Mouse (Mus musculus) forebrain, embryonic 11.5 days (tissue): ENCODE data around the gene Gm2174. TPM values are rescaled to one million over a fixed set of nuclear protein-coding genes. Genes with fewer than 3 reads are reported as not detected.

Experiments used
- ATAC-seq: fragments of 200-750 bp; cut with Nextera tagmentation; replicated peaks from 2 replicates; pipeline ENCODE4 v1.8.0; 2017; ENCODE audit warnings: moderate TSS enrichment; ENCODE audit not compliant: low FRiP score
- DNase-seq: peaks from one replicate; pipeline ENCODE4 v3.0.0-alpha.2; 2017; ENCODE audit warnings: low spot score
- H3K27ac ChIP-seq: fragments of 300-500 bp; sonication (generic); 2 replicates; pipeline ENCODE4 v1.5.1; 2014; ENCODE audit warnings: low read depth, low read length
- H3K27me3 ChIP-seq: fragments of 300-500 bp; sonication (generic); 2 replicates; pipeline ENCODE4 v1.6.1; 2014; ENCODE audit warnings: mild to moderate bottlenecking, low read length, mixed read lengths; ENCODE audit not compliant: control insufficient read depth, insufficient read depth
- H3K36me3 ChIP-seq: fragments of 300-500 bp; sonication (generic); 2 replicates; pipeline ENCODE4 v1.6.1; 2014; ENCODE audit warnings: mild to moderate bottlenecking, low read length, moderate library complexity, mixed read lengths; ENCODE audit not compliant: control insufficient read depth, insufficient read depth
- H3K4me1 ChIP-seq: fragments of 300-500 bp; sonication (generic); replicated peaks from 2 replicates; pipeline ENCODE4 v1.6.1; 2014; ENCODE audit warnings: low read length, mixed read lengths; ENCODE audit not compliant: control insufficient read depth, insufficient read depth
- H3K4me2 ChIP-seq: fragments of 300-500 bp; sonication (generic); 2 replicates; pipeline ENCODE4 v1.6.1; 2014; ENCODE audit warnings: low read depth, mild to moderate bottlenecking, low read length, moderate library complexity, mixed read lengths; ENCODE audit not compliant: severe bottlenecking
- H3K4me3 ChIP-seq: fragments of 300-500 bp; sonication (generic); 2 replicates; pipeline ENCODE4 v1.5.1; 2014; ENCODE audit warnings: low read depth, low read length
- H3K9ac ChIP-seq: fragments of 300-500 bp; sonication (generic); 2 replicates; pipeline ENCODE4 v1.6.1; 2014; ENCODE audit warnings: low read length
- H3K9me3 ChIP-seq: fragments of 300-500 bp; sonication (generic); 2 replicates; pipeline ENCODE4 v1.6.1; 2016; ENCODE audit warnings: low read length, mixed read lengths; ENCODE audit not compliant: control insufficient read depth
- WGBS: fragments of 180-500 bp; shearing (Covaris S2); extraction: QIAGEN DNeasy Blood & Tissue Kit; methylation state at CpG from one replicate; pipeline ENCODE4 v1.1.7; 2014; 5-methylcytosine and 5-hydroxymethylcytosine counted together
- polyA plus RNA-seq: library from polyadenylated mRNA; unstranded; fragments of >200 nt; fragmentation: Nextera tagmentation; extraction: Ambion mirVana; gene quantifications from 2 replicates; pipeline ENCODE4 v1.2.1, GENCODE M21; 2014

Gene Gm2174
- polyA plus RNA-seq, 1 experiment from 2014 or later, result 1.1 TPM

GRCm38 (mm10) chrX:56446487-56447428 is 1.0 kb upstream of the Gm2174 start:
- no peak overlapping the region for H3K27ac ChIP-seq
- H3K9ac ChIP-seq, result no peak overlapping the region
- ATAC-seq (no peak), DNase-seq (no peak)
- H3K36me3 ChIP-seq, result no peaks in the 10 kb centered on the region
- 79% methylated on average over 11 of the region's 11 CpGs for WGBS
- H3K9me3 ChIP-seq, result no peaks in the 10 kb centered on the region
- no peaks in the 10 kb centered on the region for H3K27me3 ChIP-seq
- H3K4me2 ChIP-seq, result no peak overlapping the region
- H3K4me1 ChIP-seq, result no peaks in the 10 kb centered on the region
- no peak overlapping the region for H3K4me3 ChIP-seq

GRCm38 (mm10) chrX:56454671-56455371 is 7.1 kb downstream of the Gm2174 start, which contains the start of gene Ints6l:
Gene Ints6l, plus strand, starts transcription at chrX:56454857.
- Histone ChIP-seq H3K36me3 (no peaks in the 10 kb centered on the region), H3K9ac (peak within 1 kb of the TSS; percentile 81), H3K27me3 (no peaks in the 10 kb centered on the region), H3K27ac (peak within 1 kb of the TSS; percentile 90), H3K4me2 (peak within 1 kb of the TSS; percentile 56), H3K4me3 (peak within 1 kb of the TSS; percentile 54), H3K4me1 (no peaks in the 10 kb centered on the region), H3K9me3 (no peaks in the 10 kb centered on the region)
- peak; percentile 89 for ATAC-seq
- peak; percentile 81 for DNase-seq
- WGBS, result 24% methylated on average over 20 of the region's 22 CpGs

- H3K9ac ChIP-seq, result peak overlapping the region; percentile 81
- DNase-seq, result peak; percentile 91
- no peaks in the 10 kb centered on the region for H3K9me3 ChIP-seq
- H3K4me1 ChIP-seq, result no peaks in the 10 kb centered on the region
- H3K36me3 ChIP-seq, result no peaks in the 10 kb centered on the region
- peak overlapping the region; percentile 90 for H3K27ac ChIP-seq
- peak overlapping the region; percentile 54 for H3K4me3 ChIP-seq
- WGBS, result 18% methylated on average over 44 of the region's 65 CpGs
- peak overlapping the region; percentile 56 for H3K4me2 ChIP-seq
- ATAC-seq, result peak; percentile 96
- H3K27me3 ChIP-seq, result no peaks in the 10 kb centered on the region
Observed at GRCm38 (mm10) chrX:56455372-56456246, 7.8 kb downstream of the Gm2174 start.

GRCm38 (mm10) chrX:56456379-56456778 is 8.6 kb downstream of the Gm2174 start:
- Histone ChIP-seq H3K4me3 (peak overlapping the region; percentile 54), H3K9ac (peak overlapping the region; percentile 24; the same call in 1 of the 2 replicates), H3K4me1 (no peaks in the 10 kb centered on the region), H3K36me3 (no peaks in the 10 kb centered on the region), H3K9me3 (no peaks in the 10 kb centered on the region), H3K27ac (peak overlapping the region; percentile 90), H3K27me3 (no peaks in the 10 kb centered on the region), H3K4me2 (peak overlapping the region; percentile 48)
- ATAC-seq, result peak; percentile 11; the same call in 1 of the 2 replicates
- no peak for DNase-seq
- whole genome bisulfite sequencing, result 17% methylated on average over 8 of the region's 8 CpGs

GRCm38 (mm10) chrX:56462020-56462933 is 14.5 kb downstream of the Gm2174 start:
- no peak overlapping the region for H3K4me3 ChIP-seq
- ATAC-seq (no peak), DNase-seq (no peak)
- no peak overlapping the region for H3K27ac ChIP-seq
- no peaks in the 10 kb centered on the region for H3K36me3 ChIP-seq
- no peak overlapping the region for H3K4me2 ChIP-seq
- no peak overlapping the region for H3K9ac ChIP-seq
- H3K9me3 ChIP-seq, result no peaks in the 10 kb centered on the region
- 80% methylated on average over 14 of the region's 14 CpGs for WGBS
- H3K4me1 ChIP-seq, result no peaks in the 10 kb centered on the region
- H3K27me3 ChIP-seq, result no peaks in the 10 kb centered on the region

- 91% methylated on average over 1 of the region's 1 CpGs for WGBS
- ATAC-seq, result no peak
Observed at GRCm38 (mm10) chrX:56464906-56465305, 17.1 kb downstream of the Gm2174 start.

GRCm38 (mm10) chrX:56467688-56468087 is 19.9 kb downstream of the Gm2174 start:
- Histone ChIP-seq H3K4me2 (no peak overlapping the region), H3K27me3 (no peaks in the 10 kb centered on the region), H3K36me3 (no peaks in the 10 kb centered on the region), H3K4me3 (no peak overlapping the region), H3K27ac (no peak overlapping the region), H3K9ac (no peak overlapping the region), H3K4me1 (no peaks in the 10 kb centered on the region), H3K9me3 (no peaks in the 10 kb centered on the region; the same call in 1 of the 2 replicates)
- WGBS, result 69% methylated on average over 4 of the region's 4 CpGs
- ATAC-seq (no peak), DNase-seq (no peak)

More at GRCm38 (mm10) chrX:56464906-56465305, 17.1 kb downstream of the Gm2174 start:
- Histone ChIP-seq H3K4me3 (no peak overlapping the region), H3K9me3 (no peaks in the 10 kb centered on the region), H3K27me3 (no peaks in the 10 kb centered on the region), H3K4me2 (no peak overlapping the region), H3K4me1 (no peaks in the 10 kb centered on the region), H3K9ac (no peak overlapping the region), H3K27ac (no peak overlapping the region), H3K36me3 (no peaks in the 10 kb centered on the region)
- DNase-seq, result no peak
